Mouse (Mus musculus) megakaryocyte, adult 5-6 weeks (primary cell): ENCODE measurements around the gene Hba-x. TPM values are rescaled to one million over a fixed set of nuclear protein-coding genes. Genes with fewer than 3 reads are reported as not detected.

Source experiments
- ATAC-seq: 2 replicates; pipeline ENCODE4 v1.8.0; 2016; ENCODE audit warnings: mild to moderate bottlenecking, inconsistent platforms; ENCODE audit not compliant: poor library complexity, severe bottlenecking
- total RNA-seq, 2 experiments: library from RNA; stranded (forward) in 1 of 2; stranded (reverse) in 1 of 2; fragments of 153-499, 151-499 nt in 1 of 2; fragments of 221-1000, 200-1000 nt in 1 of 2; gene quantifications; 2 replicates each; pipeline versions ENCODE4 v1.2.3 to v1.2.4; 2015 to 2017

Gene Hba-x
- total RNA-seq, 2 experiments from 2014 or later, result not detected

DNA sequence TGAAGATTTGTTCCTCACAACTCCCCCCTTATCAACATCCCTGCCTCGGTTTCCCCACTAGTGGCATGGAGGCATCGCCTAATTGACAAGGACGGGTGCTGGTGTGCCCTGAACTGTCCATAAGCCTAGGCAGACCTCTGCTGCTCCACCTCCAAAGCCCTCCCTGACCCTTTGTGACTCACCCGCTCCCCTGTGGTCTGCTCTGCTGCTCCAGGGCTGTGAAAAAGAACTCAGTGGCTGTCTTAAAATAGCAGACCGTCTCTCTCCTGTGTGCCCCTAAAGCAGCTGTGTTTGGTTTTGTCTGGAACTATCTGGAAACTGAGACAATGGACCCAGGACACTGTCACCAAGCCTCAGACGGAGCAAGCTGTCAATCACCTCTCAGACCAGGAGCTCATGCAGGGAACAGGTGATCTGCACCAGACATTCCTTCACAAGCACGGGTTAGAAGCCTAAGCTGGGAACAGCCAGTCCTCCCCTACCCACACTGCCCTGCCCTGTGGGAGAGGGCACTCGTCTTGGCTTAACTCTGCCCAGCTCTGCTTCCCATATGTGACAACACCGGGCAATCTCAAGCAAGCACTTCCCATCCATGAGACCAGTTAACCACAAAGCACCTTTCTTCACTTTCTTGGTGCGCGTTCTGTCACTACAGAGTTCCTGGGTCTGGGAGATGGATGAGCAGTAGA is 44.5 kb downstream of the Hba-x start:
- 0 out of 2 replicates have a peak, but pooled peaks have one; percentile 6 for ATAC-seq

GRCm38 (mm10) chr11:32321196-32321565 is 45.0 kb downstream of the Hba-x start:
- ATAC-seq, result peak; percentile 73

DNA sequence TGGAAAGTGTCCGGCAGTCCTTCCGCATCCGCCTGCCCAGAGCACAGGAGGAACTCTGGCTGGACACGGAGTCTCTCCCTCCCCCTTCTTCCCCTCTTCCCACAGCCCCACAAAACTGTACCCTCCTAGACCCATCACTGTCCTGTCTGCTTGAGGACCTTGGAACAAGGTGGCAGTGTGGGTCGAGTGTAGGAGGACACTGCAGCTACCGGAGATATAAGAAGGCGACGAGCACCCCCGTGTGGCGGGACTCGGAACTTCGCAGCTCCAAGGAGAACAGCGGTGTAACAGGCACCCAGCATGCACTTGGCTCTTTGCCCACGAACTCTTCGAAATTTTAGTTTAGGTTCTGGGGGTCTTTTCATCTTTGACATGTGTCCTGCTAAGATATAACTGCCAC is 48.4 kb downstream of the Hba-x start:
- ATAC-seq, result peak; percentile 96

Other genes starting within 250 kb of the Hba-x start
- gene Il9r, start 76.1 kb upstream of the Hba-x start, total RNA-seq (2015), result not detected in 2 replicates
- gene Il9r, start 76.1 kb upstream of the Hba-x start, total RNA-seq (2017), result not detected in 2 replicates
- gene Snrnp25, start 71.0 kb upstream of the Hba-x start, total RNA-seq (2015), result 38.9 and 42.8 TPM in 2 replicates
- gene Snrnp25, start 71.0 kb upstream of the Hba-x start, total RNA-seq (2017), result 32.5 and 47.7 TPM in 2 replicates
- not detected in 2 replicates for gene Rhbdf1, start 54.1 kb upstream of the Hba-x start, total RNA-seq (2015)
- gene Rhbdf1, start 54.1 kb upstream of the Hba-x start, total RNA-seq (2017), result not detected in 2 replicates
- gene Mpg, start 49.9 kb upstream of the Hba-x start, total RNA-seq (2015), result 9.8 and 12.1 TPM in 2 replicates
- 6.8 and 9.9 TPM in 2 replicates for gene Mpg, start 49.9 kb upstream of the Hba-x start, total RNA-seq (2017)
- gene Nprl3, start 8.7 kb upstream of the Hba-x start, total RNA-seq (2015), result 6.6 and 10.7 TPM in 2 replicates
- gene Nprl3, start 8.7 kb upstream of the Hba-x start, total RNA-seq (2017), result 9.5 and 11.9 TPM in 2 replicates
- gene Hba-a1, start 7.1 kb downstream of the Hba-x start, total RNA-seq (2015), result 53.9 and 134 TPM in 2 replicates
- gene Hba-a1, start 7.1 kb downstream of the Hba-x start, total RNA-seq (2017), result 18.7 and 44.2 TPM in 2 replicates
- 1.1 TPM in 1 of 2 replicates, not detected in the other for gene Hbq1b, start 10.6 kb downstream of the Hba-x start, total RNA-seq (2015)
- gene Hbq1b, start 10.6 kb downstream of the Hba-x start, total RNA-seq (2017), result not detected in 2 replicates
- 72.7 and 158 TPM in 2 replicates for gene Hba-a2, start 20.1 kb downstream of the Hba-x start, total RNA-seq (2015)
- gene Hba-a2, start 20.1 kb downstream of the Hba-x start, total RNA-seq (2017), result 99.3 and 270 TPM in 2 replicates
- gene Hbq1a, start 23.7 kb downstream of the Hba-x start, total RNA-seq (2015), result not detected in 2 replicates
- not detected in 2 replicates for gene Hbq1a, start 23.7 kb downstream of the Hba-x start, total RNA-seq (2017)
- gene Sh3pxd2b, start 71.4 kb downstream of the Hba-x start, total RNA-seq (2015), result 5.3 and 7.0 TPM in 2 replicates
- 2.4 and 2.9 TPM in 2 replicates for gene Sh3pxd2b, start 71.4 kb downstream of the Hba-x start, total RNA-seq (2017)
- 2.3 and 3.4 TPM in 2 replicates for gene Ubtd2, start 179.0 kb downstream of the Hba-x start, total RNA-seq (2015)
- gene Ubtd2, start 179.0 kb downstream of the Hba-x start, total RNA-seq (2017), result 0.24 and 1.8 TPM in 2 replicates